Mouse (Mus musculus): ENCODE measurements around the gene Chpf. TPM values are rescaled to one million over a fixed set of nuclear protein-coding genes. Genes with fewer than 3 reads are reported as not detected.

Chpf gene
- total RNA-seq, 2 experiments from 2014 or later: 1.2 to 3.1 TPM

GRCm38 (mm10) chr1:75445751-75446611, 33.1 kb downstream of the Chpf start:
- peak; percentile 64 for ATAC-seq (replicated peaks; ENCODE audit: low FRiP score, low TSS enrichment, poor library complexity, severe bottlenecking)

GRCm38 (mm10) chr1:75445141-75445701, 33.9 kb downstream of the Chpf start:
- ATAC-seq (replicated peaks; ENCODE audit: low FRiP score, low TSS enrichment, poor library complexity, severe bottlenecking): peak; percentile 16

- ATAC-seq (replicated peaks; ENCODE audit: low FRiP score, low TSS enrichment, poor library complexity, severe bottlenecking): no peak
Observed at GRCm38 (mm10) chr1:75444208-75444607, 34.9 kb downstream of the Chpf start.

- ATAC-seq (replicated peaks; ENCODE audit: low FRiP score, low TSS enrichment, poor library complexity, severe bottlenecking): no peak
Observed at GRCm38 (mm10) chr1:75443247-75444024, 35.7 kb downstream of the Chpf start.

GRCm38 (mm10) chr1:75442811-75443210, 36.3 kb downstream of the Chpf start:
- ATAC-seq (replicated peaks; ENCODE audit: low FRiP score, low TSS enrichment, poor library complexity, severe bottlenecking): no peak

- no peak for ATAC-seq (replicated peaks; ENCODE audit: low FRiP score, low TSS enrichment, poor library complexity, severe bottlenecking)
Observed at GRCm38 (mm10) chr1:75442171-75442570, 36.9 kb downstream of the Chpf start.

- no peak for ATAC-seq (replicated peaks; ENCODE audit: low FRiP score, low TSS enrichment, poor library complexity, severe bottlenecking)
Observed at GRCm38 (mm10) chr1:75441471-75441996, 37.6 kb downstream of the Chpf start.

GRCm38 (mm10) chr1:75440661-75441060, 38.4 kb downstream of the Chpf start:
- no peak for ATAC-seq (replicated peaks; ENCODE audit: low FRiP score, low TSS enrichment, poor library complexity, severe bottlenecking)

GRCm38 (mm10) chr1:75438782-75439181, 40.3 kb downstream of the Chpf start:
- no peak for ATAC-seq (replicated peaks; ENCODE audit: low FRiP score, low TSS enrichment, poor library complexity, severe bottlenecking)

- peak; percentile 97 for ATAC-seq (replicated peaks; ENCODE audit: low FRiP score, low TSS enrichment, poor library complexity, severe bottlenecking)
Observed at GRCm38 (mm10) chr1:75435475-75436328, 43.4 kb downstream of the Chpf start, which contains the start of gene Gmppa. Gene Gmppa (plus strand): TSS chr1:75435930.

GRCm38 (mm10) chr1:75425796-75426471, 53.2 kb downstream of the Chpf start:
- no peak for ATAC-seq (replicated peaks; ENCODE audit: low FRiP score, low TSS enrichment, poor library complexity, severe bottlenecking)

Other genes starting within 250 kb of the Chpf start
- gene A630095N17Rik, start 247.2 kb downstream of the Chpf start, total RNA-seq (2014; fragmentation: Nextera tagmentation): not detected in 2 replicates
- not detected in 2 replicates for gene A630095N17Rik, start 247.2 kb downstream of the Chpf start, total RNA-seq (2017)
- gene Dnajb2, start 242.9 kb downstream of the Chpf start, total RNA-seq (2014; fragmentation: Nextera tagmentation): 15.2 and 18.3 TPM in 2 replicates
- 14.2 and 21.7 TPM in 2 replicates for gene Dnajb2, start 242.9 kb downstream of the Chpf start, total RNA-seq (2017)
- 0.31 TPM in 1 of 2 replicates, not detected in the other for gene Ptprn, start 214.8 kb downstream of the Chpf start, total RNA-seq (2014; fragmentation: Nextera tagmentation)
- 0.08 TPM in 1 of 2 replicates, not detected in the other for gene Ptprn, start 214.8 kb downstream of the Chpf start, total RNA-seq (2017)
- not detected in 2 replicates for gene Resp18, start 200.9 kb downstream of the Chpf start, total RNA-seq (2014; fragmentation: Nextera tagmentation)
- gene Resp18, start 200.9 kb downstream of the Chpf start, total RNA-seq (2017): not detected in 2 replicates
- 47.3 and 48.2 TPM in 2 replicates for gene Dnpep, start 161.3 kb downstream of the Chpf start, total RNA-seq (2014; fragmentation: Nextera tagmentation)
- gene Dnpep, start 161.3 kb downstream of the Chpf start, total RNA-seq (2017): 45.3 and 50.8 TPM in 2 replicates
- not detected in 2 replicates for gene Des, start 119.0 kb downstream of the Chpf start, total RNA-seq (2014; fragmentation: Nextera tagmentation)
- not detected in 2 replicates for gene Des, start 119.0 kb downstream of the Chpf start, total RNA-seq (2017)
- gene Speg, start 104.0 kb downstream of the Chpf start, total RNA-seq (2014; fragmentation: Nextera tagmentation): not detected in 2 replicates
- gene Speg, start 104.0 kb downstream of the Chpf start, total RNA-seq (2017): 0.19 TPM in 1 of 2 replicates, not detected in the other
- gene Gmppa, start 43.4 kb downstream of the Chpf start, total RNA-seq (2014; fragmentation: Nextera tagmentation): 70.3 and 92.5 TPM in 2 replicates
- 35.0 and 52.6 TPM in 2 replicates for gene Gmppa, start 43.4 kb downstream of the Chpf start, total RNA-seq (2017)
- not detected in 2 replicates for gene Asic4, start 28.9 kb downstream of the Chpf start, total RNA-seq (2014; fragmentation: Nextera tagmentation)
- gene Asic4, start 28.9 kb downstream of the Chpf start, total RNA-seq (2017): not detected in 2 replicates
- 0.49 TPM in 1 of 2 replicates, not detected in the other for gene Tmem198, start 225 bp upstream of the Chpf start, total RNA-seq (2014; fragmentation: Nextera tagmentation)
- gene Tmem198, start 225 bp upstream of the Chpf start, total RNA-seq (2017): not detected in 2 replicates
- gene Obsl1, start 27.1 kb upstream of the Chpf start, total RNA-seq (2014; fragmentation: Nextera tagmentation): 0.40 and 0.68 TPM in 2 replicates
- gene Obsl1, start 27.1 kb upstream of the Chpf start, total RNA-seq (2017): 0.30 and 0.47 TPM in 2 replicates
- 0.72 TPM in 1 of 2 replicates, not detected in the other for gene Inha, start 27.8 kb upstream of the Chpf start, total RNA-seq (2014; fragmentation: Nextera tagmentation)
- not detected in 2 replicates for gene Inha, start 27.8 kb upstream of the Chpf start, total RNA-seq (2017)
- 12.1 and 17.6 TPM in 2 replicates for gene Stk11ip, start 42.2 kb upstream of the Chpf start, total RNA-seq (2014; fragmentation: Nextera tagmentation)
- gene Stk11ip, start 42.2 kb upstream of the Chpf start, total RNA-seq (2017): 6.9 and 11.9 TPM in 2 replicates
- gene Slc4a3, start 67.0 kb upstream of the Chpf start, total RNA-seq (2014; fragmentation: Nextera tagmentation): not detected in 2 replicates
- not detected in 2 replicates for gene Slc4a3, start 67.0 kb upstream of the Chpf start, total RNA-seq (2017)